Mouse (Mus musculus) testis, adult 2 months (tissue): Measurements from ENCODE around the gene Klf9.

Experiments used
- CTCF ChIP-seq: fragments of 200-500 bp; IDR thresholded peaks from 2 replicates; pipeline ENCODE4 v1.5.1; 2012; ENCODE audit warnings: low read depth, mild to moderate bottlenecking, inconsistent platforms, low read length, moderate library complexity; ENCODE audit not compliant: control insufficient read depth, insufficient read depth, insufficient replicate concordance
- POLR2A ChIP-seq: fragments of 200-500 bp; IDR thresholded peaks from 2 replicates; pipeline ENCODE4 v1.6.1; 2012; ENCODE audit warnings: low read depth, mild to moderate bottlenecking, inconsistent platforms, low read length, moderate library complexity; ENCODE audit not compliant: control insufficient read depth

DNA sequence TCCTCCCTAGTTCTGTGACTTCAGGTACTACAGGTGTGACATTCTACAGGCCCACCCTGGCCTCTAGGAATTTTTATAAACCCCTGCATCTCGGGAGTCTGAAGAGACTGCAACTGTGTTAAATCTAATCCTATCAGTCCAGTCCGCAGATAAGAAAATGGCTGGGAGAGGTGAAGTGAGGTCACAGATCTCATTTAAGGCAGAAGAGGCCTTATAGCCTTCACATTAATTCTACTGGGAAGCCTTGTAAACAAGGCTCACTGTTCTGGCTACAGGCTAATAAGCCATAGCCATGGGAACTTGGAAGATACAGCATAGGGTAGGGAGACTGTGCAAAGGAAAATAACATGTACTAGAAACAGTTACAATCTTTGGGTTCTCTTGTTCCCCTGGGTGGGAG lies 3.7 kb upstream of the Klf9 start:
- TF ChIP-seq CTCF (no peak), POLR2A (no peak)
